Mouse (Mus musculus): ENCODE measurements around the gene 1700113H08Rik.

1700113H08Rik gene

GRCm38 (mm10) chr10:87057500-87058250 is at the start of gene 1700113H08Rik:
1700113H08Rik (plus strand) TSS chr10:87058045.
- no peak for DNase-seq (ENCODE audit: low spot score in 2 of 2)

- DNase-seq (ENCODE audit: low spot score in 2 of 2) = no peak
Observed at GRCm38 (mm10) chr10:87008215-87008499, 49.7 kb upstream of the 1700113H08Rik start.

- no peak for DNase-seq (ENCODE audit: low spot score in 2 of 2)
Observed at GRCm38 (mm10) chr10:87012087-87012486, 45.8 kb upstream of the 1700113H08Rik start.

GRCm38 (mm10) chr10:87014391-87014965 is 43.4 kb upstream of the 1700113H08Rik start:
- DNase-seq (ENCODE audit: low spot score in 2 of 2) = no peak

GRCm38 (mm10) chr10:87015403-87015802 is 42.4 kb upstream of the 1700113H08Rik start:
- no peak for DNase-seq (ENCODE audit: low spot score in 2 of 2)

- no peak for DNase-seq (ENCODE audit: low spot score in 2 of 2)
Observed at GRCm38 (mm10) chr10:87016151-87016692, 41.6 kb upstream of the 1700113H08Rik start.

- DNase-seq (ENCODE audit: low spot score in 2 of 2) = no peak
Observed at GRCm38 (mm10) chr10:87018876-87019275, 39.0 kb upstream of the 1700113H08Rik start.

GRCm38 (mm10) chr10:87020711-87021110 is 37.1 kb upstream of the 1700113H08Rik start:
- peak in 1 of 2 experiments; percentile 26 for DNase-seq (ENCODE audit: low spot score in 2 of 2)

- peak; percentile 60 to 66 for DNase-seq (ENCODE audit: low spot score in 2 of 2)
Observed at GRCm38 (mm10) chr10:87024884-87025283, 33.0 kb upstream of the 1700113H08Rik start.

GRCm38 (mm10) chr10:87032768-87033167 is 25.1 kb upstream of the 1700113H08Rik start:
- no peak for DNase-seq (ENCODE audit: low spot score in 2 of 2)

GRCm38 (mm10) chr10:87035866-87036265 is 22.0 kb upstream of the 1700113H08Rik start:
- no peak for DNase-seq (ENCODE audit: low spot score in 2 of 2)

GRCm38 (mm10) chr10:87036271-87036703 is 21.6 kb upstream of the 1700113H08Rik start:
- no peak for DNase-seq (ENCODE audit: low spot score in 2 of 2)

GRCm38 (mm10) chr10:87037062-87037461 is 20.8 kb upstream of the 1700113H08Rik start:
- no peak for DNase-seq (ENCODE audit: low spot score in 2 of 2)

GRCm38 (mm10) chr10:87039340-87039739 is 18.5 kb upstream of the 1700113H08Rik start:
- DNase-seq (ENCODE audit: low spot score in 2 of 2) = no peak

- no peak for DNase-seq (ENCODE audit: low spot score in 2 of 2)
Observed at GRCm38 (mm10) chr10:87039800-87040199, 18.0 kb upstream of the 1700113H08Rik start.

- DNase-seq (ENCODE audit: low spot score in 2 of 2) = no peak
Observed at GRCm38 (mm10) chr10:87041265-87041664, 16.6 kb upstream of the 1700113H08Rik start.

GRCm38 (mm10) chr10:87045273-87045672 is 12.6 kb upstream of the 1700113H08Rik start:
- no peak for DNase-seq (ENCODE audit: low spot score in 2 of 2)

GRCm38 (mm10) chr10:87046469-87046868 is 11.4 kb upstream of the 1700113H08Rik start:
- DNase-seq (ENCODE audit: low spot score in 2 of 2) = no peak

- DNase-seq (ENCODE audit: low spot score in 2 of 2) = no peak
Observed at GRCm38 (mm10) chr10:87046931-87047468, 10.8 kb upstream of the 1700113H08Rik start.

- DNase-seq (ENCODE audit: low spot score in 2 of 2) = no peak
Observed at GRCm38 (mm10) chr10:87049179-87049578, 8.7 kb upstream of the 1700113H08Rik start.

- DNase-seq (ENCODE audit: low spot score in 2 of 2) = no peak
Observed at GRCm38 (mm10) chr10:87051714-87052113, 6.1 kb upstream of the 1700113H08Rik start.

GRCm38 (mm10) chr10:87058251-87058925 is 543 bp downstream of the 1700113H08Rik start:
- no peak for DNase-seq (ENCODE audit: low spot score in 2 of 2)
